Comparison of ENCODE assay signal across 10 mouse cellular contexts in genomic region chr11:22438441-22439066, GRCm38 (mm10).
A peak's percentile ranks its signal among the peaks of the same experiment; 100 is the strongest.
DNase-seq lines count a peak whose midpoint lies in the region; ATAC-seq and TF ChIP-seq lines count a peak whose summit lies in the region.
"Had no signal": no experiment of that assay in that cellular context is flagged by ENCODE, and none has a peak within 500 bp of the region (broad histone marks: within the 10 kb centered on the region; RNA-seq: fewer than 3 reads in every experiment).

No protein-coding gene starts in this region.

- no peak overlapping the region for H3K4me3 ChIP-seq in lung, postnatal 0 days (ENCODE audit: low read depth, low read length)
- H3K4me3 ChIP-seq in forebrain, embryonic 10.5 days, result no peak overlapping the region
- H3K4me3 ChIP-seq in midbrain, embryonic 11.5 days (ENCODE audit: low read depth, low read length), result no peak overlapping the region

- H3K27me3 ChIP-seq in lung, postnatal 0 days (replicated peaks; ENCODE audit: insufficient read depth, low read length), result no peaks in the 10 kb centered on the region
- no peaks in the 10 kb centered on the region for H3K27me3 ChIP-seq in forebrain, embryonic 10.5 days (ENCODE audit: poor library complexity, severe bottlenecking)
- H3K27me3 ChIP-seq in midbrain, embryonic 11.5 days (ENCODE audit: control insufficient read depth, insufficient read depth, low read length), result no peaks in the 10 kb centered on the region

- TF ChIP-seq EP300 in lung, postnatal 0 days (IDR thresholded peaks at IDR 0.05), result no peak

- H3K9ac ChIP-seq in lung, postnatal 0 days (replicated peaks; ENCODE audit: low read depth), result no peak overlapping the region
- no peak overlapping the region for H3K9ac ChIP-seq in midbrain, embryonic 11.5 days (ENCODE audit: low read length)
- H3K9ac ChIP-seq: liver, embryonic 14.5 days had no signal

- TF ChIP-seq CTCF in lung, postnatal 0 days (IDR thresholded peaks at IDR 0.05), result no peak

- 46% methylated on average over 2 of the region's 2 CpGs for WGBS in lung, postnatal 0 days
- 84% methylated on average over 2 of the region's 2 CpGs for WGBS in forebrain, embryonic 10.5 days
- 88% methylated on average over 2 of the region's 2 CpGs for WGBS in midbrain, embryonic 11.5 days

- no peak; the same call in 1 of the 2 replicates for ATAC-seq in lung, postnatal 0 days
- ATAC-seq in megakaryocyte-erythroid progenitor cell, adult 5-6 weeks (replicated peaks; ENCODE audit: low FRiP score, low TSS enrichment, poor library complexity, severe bottlenecking), result no peak
- no peak for ATAC-seq in midbrain, embryonic 11.5 days (ENCODE audit: low FRiP score)

- no peaks in the 10 kb centered on the region for H3K9me3 ChIP-seq in lung, postnatal 0 days (ENCODE audit: low read length)
- H3K9me3 ChIP-seq in forebrain, embryonic 10.5 days, result no peaks in the 10 kb centered on the region
- H3K9me3 ChIP-seq in midbrain, embryonic 11.5 days (ENCODE audit: control insufficient read depth, low read length), result no peaks in the 10 kb centered on the region

- H3K27ac ChIP-seq in lung, postnatal 0 days (ENCODE audit: low read length), result 0 out of 2 replicates have a peak overlapping the region, but pooled peaks have one; percentile 43
- H3K27ac ChIP-seq in forebrain, embryonic 10.5 days, result no peak overlapping the region
- no peak overlapping the region for H3K27ac ChIP-seq in midbrain, embryonic 11.5 days (ENCODE audit: low read depth, low read length)
- H3K27ac ChIP-seq: liver, embryonic 14.5 days had no signal

- H3K4me1 ChIP-seq in lung, postnatal 0 days (ENCODE audit: insufficient read depth, low read depth, low read length), result 0 out of 2 replicates have a peak, but pooled peaks cover 10% of the 10 kb centered on the region
- no peaks in the 10 kb centered on the region for H3K4me1 ChIP-seq in forebrain, embryonic 10.5 days
- no peaks in the 10 kb centered on the region for H3K4me1 ChIP-seq in midbrain, embryonic 11.5 days (ENCODE audit: control insufficient read depth, insufficient read depth, low read length)

- no peak overlapping the region for H3K4me2 ChIP-seq in lung, postnatal 0 days (replicated peaks; ENCODE audit: low read depth, low read length)
- no peak overlapping the region for H3K4me2 ChIP-seq in midbrain, embryonic 11.5 days

- H3K36me3 ChIP-seq in lung, postnatal 0 days (ENCODE audit: insufficient read depth, low read length), result no peaks in the 10 kb centered on the region
- no peaks in the 10 kb centered on the region for H3K36me3 ChIP-seq in forebrain, embryonic 10.5 days (replicated peaks)
- no peaks in the 10 kb centered on the region for H3K36me3 ChIP-seq in midbrain, embryonic 11.5 days (ENCODE audit: control insufficient read depth, insufficient read depth, low read length)

- peak; percentile 18 for DNase-seq in gastrocnemius, postnatal 25 days
- no peak for DNase-seq in gastrocnemius, adult 8-10 months (ENCODE audit: low spot score in 2 of 2)
- DNase-seq in adipocyte (ENCODE audit: low spot score), result peak; percentile 85
- DNase-seq in kidney, adult 8-10 months, result peak; percentile 31 to 81
- peak; percentile 71 for DNase-seq in lung, postnatal 0 days (ENCODE audit: low spot score)
- DNase-seq in forebrain, embryonic 10.5 days (ENCODE audit: extremely low spot score, low spot score), result no peak
- no peak for DNase-seq in midbrain, embryonic 11.5 days (ENCODE audit: low spot score, missing footprints)
- DNase-seq: thymus, postnatal 25 days had no signal

Comparison
In these comparisons a context has a peak if more than half of its experiments do, and no peak if none do; other contexts are left out.
1. DNase-seq: peak in gastrocnemius, postnatal 25 days (single experiment), adipocyte (single experiment), kidney, adult 8-10 months (2 of 2) and lung, postnatal 0 days (single experiment); none in gastrocnemius, adult 8-10 months (0 of 2), forebrain, embryonic 10.5 days (single experiment) and midbrain, embryonic 11.5 days (single experiment).